Mouse (Mus musculus) CH12.LX (cell line): Measurements from ENCODE around the gene Trpm3. TPM values are rescaled to one million over a fixed set of nuclear protein-coding genes. Genes with fewer than 3 reads are reported as not detected.

ENCODE experiments used
- DNase-seq: peaks from one replicate; pipeline ENCODE4 v3.0.0-alpha.2; 2013; ENCODE audit errors: extremely low read depth
- H3K27ac ChIP-seq: 2 replicates; pipeline ENCODE4 v1.5.1; 2012; ENCODE audit warnings: low read depth, mild to moderate bottlenecking, control low read depth, moderate library complexity; ENCODE audit not compliant: insufficient read depth
- H3K27me3 ChIP-seq: replicated peaks from 2 replicates; pipeline ENCODE3; 2012; ENCODE audit warnings: inconsistent platforms
- H3K36me3 ChIP-seq, 2 experiments: replicated peaks in 1 of 2; 2 replicates each; pipeline versions ENCODE3 to v1.6.1; 2012; ENCODE audit warnings: inconsistent platforms in 1 of 2, low read length in 1 of 2, mild to moderate bottlenecking in 1 of 2, mixed read lengths in 1 of 2, moderate library complexity in 1 of 2; ENCODE audit not compliant: control insufficient read depth in 1 of 2, insufficient read depth in 1 of 2
- H3K4me1 ChIP-seq, 2 experiments: 2 replicates each; pipeline ENCODE4 v1.6.1; 2012; ENCODE audit warnings: inconsistent platforms in 1 of 2, moderate library complexity in 1 of 2; ENCODE audit not compliant: insufficient read depth in 2 of 2, control insufficient read depth in 1 of 2
- H3K4me2 ChIP-seq: 2 replicates; pipeline ENCODE4 v1.6.1; 2012; ENCODE audit warnings: low read depth, mild to moderate bottlenecking, control low read depth; ENCODE audit not compliant: poor library complexity, insufficient read depth, severe bottlenecking
- H3K4me3 ChIP-seq, 3 experiments: fragments of 150-350 bp in 1 of 3; sonication (generic) in 1 of 3; replicated peaks in 1 of 3; 2 replicates each; pipeline versions ENCODE3 to v1.5.1; 2011 to 2012; ENCODE audit warnings: low read depth in 2 of 3, low read length in 2 of 3, mild to moderate bottlenecking in 2 of 3, moderate library complexity in 2 of 3, control low read depth in 1 of 3, improper control_type of control experiment in 1 of 3, inconsistent platforms in 1 of 3, mixed read lengths in 1 of 3; ENCODE audit not compliant: poor library complexity in 1 of 3
- H3K79me2 ChIP-seq: replicated peaks from 2 replicates; pipeline ENCODE4 v1.6.1; 2012; ENCODE audit warnings: mild to moderate bottlenecking, moderate library complexity; ENCODE audit not compliant: control insufficient read depth, poor library complexity, insufficient read depth, severe bottlenecking; ENCODE audit errors: extremely low read depth
- H3K9ac ChIP-seq: 2 replicates; pipeline ENCODE4 v1.6.1; 2012; ENCODE audit warnings: low read depth, mild to moderate bottlenecking, control low read depth, moderate library complexity; ENCODE audit not compliant: insufficient read depth
- H3K9me3 ChIP-seq: replicated peaks from 2 replicates; pipeline ENCODE3; 2012; ENCODE audit warnings: low read length, inconsistent platforms, mixed read lengths
- BHLHE40 ChIP-seq: IDR thresholded peaks from 2 replicates; pipeline ENCODE4 v1.6.1; 2011; ENCODE audit warnings: mild to moderate bottlenecking, low read depth, low read length, improper control_type of control experiment
- CHD1 ChIP-seq: IDR thresholded peaks from 2 replicates; pipeline ENCODE4 v1.6.1; 2012; ENCODE audit warnings: low read depth, low read length, improper control_type of control experiment, inconsistent platforms
- CHD2 ChIP-seq: IDR thresholded peaks from 2 replicates; pipeline ENCODE4 v1.6.1; 2011; ENCODE audit warnings: low read length, improper control_type of control experiment
- CTCF ChIP-seq, 2 experiments: IDR thresholded peaks in 1 of 2; conservative IDR thresholded peaks in 1 of 2; 2 replicates each; pipeline ENCODE4 v1.5.1; 2011 to 2012; ENCODE audit warnings: low read depth in 2 of 2, low read length in 2 of 2, improper control_type of control experiment in 1 of 2, inconsistent platforms in 1 of 2, mild to moderate bottlenecking in 1 of 2, moderate library complexity in 1 of 2
- GABPA ChIP-seq: IDR thresholded peaks from 2 replicates; pipeline ENCODE4 v1.6.1; 2012; ENCODE audit warnings: low read depth, low read length, improper control_type of control experiment, inconsistent platforms; ENCODE audit not compliant: insufficient replicate concordance
- HCFC1 ChIP-seq: IDR thresholded peaks from 2 replicates; pipeline ENCODE4 v1.6.1; 2012; ENCODE audit warnings: low read depth, mild to moderate bottlenecking, inconsistent platforms, low read length, improper control_type of control experiment
- JUN ChIP-seq: IDR thresholded peaks from 2 replicates; pipeline ENCODE4 v1.6.1; 2011; ENCODE audit warnings: low read depth, mild to moderate bottlenecking, low read length, improper control_type of control experiment, moderate library complexity; ENCODE audit not compliant: insufficient read depth
- KAT2A ChIP-seq: IDR thresholded peaks from 2 replicates; pipeline ENCODE4 v1.6.1; 2012; ENCODE audit warnings: low read length, improper control_type of control experiment, inconsistent platforms; ENCODE audit not compliant: insufficient replicate concordance
- MAFK ChIP-seq: IDR thresholded peaks from 2 replicates; pipeline ENCODE4 v1.6.1; 2011; ENCODE audit warnings: low read length, improper control_type of control experiment; ENCODE audit not compliant: insufficient replicate concordance
- MAX ChIP-seq: IDR thresholded peaks from 2 replicates; pipeline ENCODE4 v1.6.1; 2011; ENCODE audit warnings: low read length, improper control_type of control experiment
- MAZ ChIP-seq: IDR thresholded peaks from 2 replicates; pipeline ENCODE4 v1.6.1; 2012; ENCODE audit warnings: low read depth, mild to moderate bottlenecking, inconsistent platforms, low read length, improper control_type of control experiment, moderate library complexity
- MXI1 ChIP-seq: IDR thresholded peaks from 2 replicates; pipeline ENCODE4 v1.6.1; 2011; ENCODE audit warnings: mild to moderate bottlenecking, low read depth, low read length, improper control_type of control experiment
- RCOR1 ChIP-seq: conservative IDR thresholded peaks from 2 replicates; pipeline ENCODE4 v1.6.1; 2012; ENCODE audit warnings: low read depth, mild to moderate bottlenecking, inconsistent platforms, low read length, improper control_type of control experiment
- SIN3A ChIP-seq: IDR thresholded peaks from 2 replicates; pipeline ENCODE4 v1.6.1; 2012; ENCODE audit warnings: low read length, improper control_type of control experiment, inconsistent platforms
- TBP ChIP-seq: conservative IDR thresholded peaks from 2 replicates; pipeline ENCODE4 v1.6.1; 2011; ENCODE audit warnings: low read depth, low read length, improper control_type of control experiment
- TCF12 ChIP-seq: IDR thresholded peaks from 2 replicates; pipeline ENCODE4 v1.6.1; 2014; ENCODE audit warnings: low read depth, mild to moderate bottlenecking, inconsistent platforms, low read length, improper control_type of control experiment
- UBTF ChIP-seq: IDR thresholded peaks from 2 replicates; pipeline ENCODE4 v1.6.1; 2012; ENCODE audit warnings: low read depth, mild to moderate bottlenecking, inconsistent platforms, low read length, improper control_type of control experiment, moderate library complexity
- USF2 ChIP-seq: conservative IDR thresholded peaks from 2 replicates; pipeline ENCODE4 v1.6.1; 2011; ENCODE audit warnings: low read depth, low read length, improper control_type of control experiment
- ZKSCAN1 ChIP-seq: IDR thresholded peaks from 2 replicates; pipeline ENCODE4 v1.6.1; 2012; ENCODE audit warnings: low read depth, inconsistent platforms, low read length, improper control_type of control experiment, borderline replicate concordance
- ZNF384 ChIP-seq: IDR thresholded peaks from 2 replicates; pipeline ENCODE4 v1.6.1; 2012; ENCODE audit warnings: low read depth, low read length, improper control_type of control experiment, inconsistent platforms
- dilution Hi-C: fragments of 300-500 bp; cut with MboI; formaldehyde crosslinking; loops from 2 replicates; pipeline ENCODE4 v1.14.3; 2020; ENCODE audit warnings: low sequenced_read_pairs; ENCODE audit not compliant: extremely low pct_unique_long_range_greater_than_20kb, extremely low pct_ligation_motif_present
- in situ Hi-C: fragments of 300-500 bp; cut with MboI; formaldehyde crosslinking; loops from 3 replicates; pipeline ENCODE4 v1.14.3; 2019; ENCODE audit warnings: low sequenced_read_pairs, low pct_ligation_motif_present, low pct_unique_long_range_greater_than_20kb, mixed read lengths
- polyA plus RNA-seq: library from polyadenylated mRNA; unstranded; fragments of >175 nt; gene quantifications from 2 replicates; pipeline ENCODE4 v1.2.1, GENCODE M21; 2012; ENCODE audit warnings: low read depth; ENCODE audit not compliant: insufficient read length
- total RNA-seq, 2 experiments: library from RNA; depleted of rRNA; stranded (reverse); fragments of 300-350 nt in 1 of 2; fragments of >200 nt in 1 of 2; gene quantifications; 2 replicates each; pipeline ENCODE4 v1.2.3; 2012 to 2014

Trpm3 gene
- total and polyA plus RNA-seq, 3 experiments, result 0.01 TPM; not detected in 2

GRCm38 (mm10) chr19:22326813-22327212 lies 188.0 kb downstream of the Trpm3 start:
- in situ Hi-C loops, result loop anchor here (25.0 kb wide), 2 partner anchors 310 to 560 kb away; no protein-coding TSS in a partner anchor
- Histone ChIP-seq H3K4me1 (no peaks in the 10 kb centered on the region), H3K9ac (no peak overlapping the region), H3K79me2 (no peaks in the 10 kb centered on the region), H3K27me3 (no peaks in the 10 kb centered on the region), H3K4me3 (no peak overlapping the region), H3K36me3 (no peaks in the 10 kb centered on the region), H3K4me2 (no peak overlapping the region), H3K9me3 (no peaks in the 10 kb centered on the region), H3K27ac (no peak overlapping the region)
- no peak for TF ChIP-seq CHD1
- no peak for TF ChIP-seq ZNF384
- TF ChIP-seq CTCF (conservative IDR thresholded peaks at IDR 0.05 in 1 of 2, IDR thresholded peaks at IDR 0.05 in 1 of 2; ENCODE audit: low read depth in 2 of 2, low read length in 2 of 2), result no peak
- no peak for TF ChIP-seq ZKSCAN1
- no peak for TF ChIP-seq TBP
- no peak for TF ChIP-seq MAX
- no peak for TF ChIP-seq RCOR1
- no peak for TF ChIP-seq GABPA
- no peak for TF ChIP-seq KAT2A
- no peak for TF ChIP-seq USF2
- TF ChIP-seq JUN, result no peak
- TF ChIP-seq BHLHE40, result no peak
- DNase-seq, result no peak
- dilution Hi-C loops, result no loop called here

- no peak for DNase-seq
- Histone ChIP-seq H3K79me2 (no peaks in the 10 kb centered on the region), H3K27me3 (no peaks in the 10 kb centered on the region), H3K9me3 (no peaks in the 10 kb centered on the region), H3K27ac (no peak overlapping the region), H3K4me3 (no peak overlapping the region), H3K4me1 (no peaks in the 10 kb centered on the region), H3K36me3 (no peaks in the 10 kb centered on the region), H3K4me2 (no peak overlapping the region), H3K9ac (no peak overlapping the region)
- in situ Hi-C loops (loop anchor here (25.0 kb wide), 2 partner anchors 310 to 560 kb away; no protein-coding TSS in a partner anchor), dilution Hi-C loops (no loop called here)
- TF ChIP-seq MAZ (no peak), MXI1 (no peak), JUN (no peak), SIN3A (no peak), MAFK (no peak), UBTF (no peak), TCF12 (no peak), RCOR1 (no peak), CHD2 (no peak), CTCF (conservative IDR thresholded peaks at IDR 0.05 in 1 of 2, IDR thresholded peaks at IDR 0.05 in 1 of 2; ENCODE audit: low read depth in 2 of 2, low read length in 2 of 2) (no peak), TBP (no peak), HCFC1 (no peak)
These were observed 188.4 kb downstream of the Trpm3 start for GRCm38 (mm10) chr19:22327226-22327625.
